Mouse (Mus musculus): ENCODE measurements at regions not wholly inside any gene's neighbourhood (a gene's known extent, or its start where the extent isn't known, plus 50 kb on each side); places are given as distances from the start of the nearest gene placed in this dataset.

- TF ChIP-seq CTCF (conservative IDR thresholded peaks at IDR 0.05 in 1 of 2, IDR thresholded peaks at IDR 0.05 in 1 of 2; ENCODE audit: low read depth in 2 of 2, low read length in 2 of 2) = no peak
- TF ChIP-seq EP300 (IDR thresholded peaks at IDR 0.05; ENCODE audit: low read length) = no peak
- TF ChIP-seq USF1 (IDR thresholded peaks at IDR 0.05; ENCODE audit: low read depth, low read length) = no peak
- TF ChIP-seq UBTF (IDR thresholded peaks at IDR 0.05; ENCODE audit: low read depth, low read length) = no peak
- TF ChIP-seq ELF1 (IDR thresholded peaks at IDR 0.05; ENCODE audit: low read depth, low read length) = no peak
- no peak for TF ChIP-seq POLR2A (IDR thresholded peaks at IDR 0.05; ENCODE audit: low read depth, low read length)
- no peak for TF ChIP-seq SMC3 (IDR thresholded peaks at IDR 0.05; ENCODE audit: low read depth, low read length)
- no peak for TF ChIP-seq SIN3A (IDR thresholded peaks at IDR 0.05; ENCODE audit: low read length)
- TF ChIP-seq CHD1 (IDR thresholded peaks at IDR 0.05; ENCODE audit: low read depth, low read length) = no peak
- TF ChIP-seq PAX5 (IDR thresholded peaks at IDR 0.05; ENCODE audit: low read length) = no peak
- TF ChIP-seq POLR2AphosphoS2 (IDR thresholded peaks at IDR 0.05; ENCODE audit: low read depth, low read length) = no peak
- TF ChIP-seq USF2 (conservative IDR thresholded peaks at IDR 0.05; ENCODE audit: low read depth, low read length) = no peak
- no peak for TF ChIP-seq TCF12 (IDR thresholded peaks at IDR 0.05; ENCODE audit: low read depth, low read length)
- TF ChIP-seq JUND (conservative IDR thresholded peaks at IDR 0.05; ENCODE audit: low read depth, low read length) = no peak
Measured at GRCm38 (mm10) chr17:47295315-47296011, 73.2 kb upstream of the Mrps10 start.

Measured in CH12.LX (cell line).